Mouse (Mus musculus) stomach, postnatal 0 days (tissue): ENCODE measurements around the gene Tdrd5.
"Not testable (repeated sequence)": the region's sequence is repeated elsewhere in the genome, so short reads cannot be mapped to it uniquely, and the experiment has no call there.

Experiments used
- CTCF ChIP-seq: IDR thresholded peaks from 2 replicates; pipeline ENCODE4 v1.5.1; 2016; ENCODE audit warnings: antibody characterized with exemption, low read depth, mild to moderate bottlenecking, moderate library complexity
- EP300 ChIP-seq: optimal IDR thresholded peaks from 2 replicates; pipeline ENCODE3; 2016; ENCODE audit warnings: antibody characterized with exemption

GRCm38 (mm10) chr1:156268546-156268945, 34.9 kb downstream of the Tdrd5 start:
- not testable (repeated sequence) for TF ChIP-seq EP300, CTCF
